Mouse (Mus musculus): ENCODE results near the gene Sorcs2. TPM values are rescaled to one million over a fixed set of nuclear protein-coding genes. Genes with fewer than 3 reads are reported as not detected.
"Not testable (repeated sequence)": the region's sequence is repeated elsewhere in the genome, so short reads cannot be mapped to it uniquely, and the experiment has no call there.

Gene Sorcs2
- polyA plus RNA-seq, 1 experiment from 2014 or later = 5.1 TPM

GRCm38 (mm10) chr5:36257008-36257407 is 140.9 kb downstream of the Sorcs2 start:
- WGBS = 92% methylated on average over 5 of the region's 5 CpGs

GRCm38 (mm10) chr5:36254642-36255516 is 143.1 kb downstream of the Sorcs2 start:
- H3K9ac ChIP-seq (ENCODE audit: low read length) = no peak overlapping the region
- no peak overlapping the region for H3K4me3 ChIP-seq (ENCODE audit: low read depth, low read length)
- H3K4me2 ChIP-seq (ENCODE audit: low read length) = no peak overlapping the region
- no peak overlapping the region for H3K27ac ChIP-seq (ENCODE audit: low read depth, low read length)
- no peaks in the 10 kb centered on the region for H3K9me3 ChIP-seq (replicated peaks; ENCODE audit: control insufficient read depth, low read length)
- DNase-seq (ENCODE audit: low spot score) = no peak
- no peaks in the 10 kb centered on the region for H3K36me3 ChIP-seq (ENCODE audit: control insufficient read depth, insufficient read depth, low read length)
- no peak for ATAC-seq
- no peaks in the 10 kb centered on the region for H3K27me3 ChIP-seq (replicated peaks; ENCODE audit: control insufficient read depth, insufficient read depth, low read length)
- 79% methylated on average over 18 of the region's 18 CpGs for WGBS
- peaks cover 16% of the 10 kb centered on the region for H3K4me1 ChIP-seq (ENCODE audit: control insufficient read depth, insufficient read depth, low read length)

More at GRCm38 (mm10) chr5:36257008-36257407, 140.9 kb downstream of the Sorcs2 start:
- no peak overlapping the region for H3K27ac ChIP-seq (ENCODE audit: low read depth, low read length)
- no peak overlapping the region for H3K9ac ChIP-seq (ENCODE audit: low read length)
- no peak overlapping the region for H3K4me2 ChIP-seq (ENCODE audit: low read length)
- H3K9me3 ChIP-seq (replicated peaks; ENCODE audit: control insufficient read depth, low read length) = no peaks in the 10 kb centered on the region
- DNase-seq (ENCODE audit: low spot score) = no peak
- peaks cover 26% of the 10 kb centered on the region for H3K4me1 ChIP-seq (ENCODE audit: control insufficient read depth, insufficient read depth, low read length)
- ATAC-seq = no peak
- H3K27me3 ChIP-seq (replicated peaks; ENCODE audit: control insufficient read depth, insufficient read depth, low read length) = no peaks in the 10 kb centered on the region
- no peaks in the 10 kb centered on the region for H3K36me3 ChIP-seq (ENCODE audit: control insufficient read depth, insufficient read depth, low read length)
- no peak overlapping the region for H3K4me3 ChIP-seq (ENCODE audit: low read depth, low read length)

GRCm38 (mm10) chr5:36252746-36253504 is 145.0 kb downstream of the Sorcs2 start:
- Histone ChIP-seq H3K4me2 (ENCODE audit: low read length) (no peak overlapping the region), H3K27me3 (replicated peaks; ENCODE audit: control insufficient read depth, insufficient read depth, low read length) (no peaks in the 10 kb centered on the region), H3K9me3 (replicated peaks; ENCODE audit: control insufficient read depth, low read length) (no peaks in the 10 kb centered on the region), H3K36me3 (ENCODE audit: control insufficient read depth, insufficient read depth, low read length) (no peaks in the 10 kb centered on the region), H3K4me1 (ENCODE audit: control insufficient read depth, insufficient read depth, low read length) (peaks cover 3% of the 10 kb centered on the region; the same call in 1 of the 2 replicates), H3K9ac (ENCODE audit: low read length) (no peak overlapping the region), H3K4me3 (ENCODE audit: low read depth, low read length) (no peak overlapping the region), H3K27ac (ENCODE audit: low read depth, low read length) (no peak overlapping the region)
- ATAC-seq (no peak), DNase-seq (ENCODE audit: low spot score) (no peak)
- WGBS = 87% methylated on average over 17 of the region's 17 CpGs

GRCm38 (mm10) chr5:36248022-36248421 is 149.9 kb downstream of the Sorcs2 start:
- ATAC-seq (no peak), DNase-seq (ENCODE audit: low spot score) (no peak)
- Histone ChIP-seq H3K9me3 (replicated peaks; ENCODE audit: control insufficient read depth, low read length) (no peaks in the 10 kb centered on the region), H3K36me3 (ENCODE audit: control insufficient read depth, insufficient read depth, low read length) (no peaks in the 10 kb centered on the region), H3K27ac (ENCODE audit: low read depth, low read length) (no peak overlapping the region), H3K4me3 (ENCODE audit: low read depth, low read length) (no peak overlapping the region), H3K4me1 (ENCODE audit: control insufficient read depth, insufficient read depth, low read length) (peaks cover 3% of the 10 kb centered on the region; the same call in 1 of the 2 replicates), H3K9ac (ENCODE audit: low read length) (no peak overlapping the region), H3K4me2 (ENCODE audit: low read length) (no peak overlapping the region), H3K27me3 (replicated peaks; ENCODE audit: control insufficient read depth, insufficient read depth, low read length) (no peaks in the 10 kb centered on the region)
- 83% methylated on average over 3 of the region's 3 CpGs for WGBS

- H3K4me2 ChIP-seq (ENCODE audit: low read length); H3K27me3 ChIP-seq (replicated peaks; ENCODE audit: control insufficient read depth, insufficient read depth, low read length); H3K9me3 ChIP-seq (replicated peaks; ENCODE audit: control insufficient read depth, low read length); H3K27ac ChIP-seq (ENCODE audit: low read depth, low read length); H3K4me1 ChIP-seq (ENCODE audit: control insufficient read depth, insufficient read depth, low read length); ATAC-seq; H3K9ac ChIP-seq (ENCODE audit: low read length); H3K36me3 ChIP-seq (ENCODE audit: control insufficient read depth, insufficient read depth, low read length); H3K4me3 ChIP-seq (ENCODE audit: low read depth, low read length); DNase-seq (ENCODE audit: low spot score): not testable (repeated sequence)
- WGBS = 97% methylated on average over 8 of the region's 10 CpGs
These were observed 160.4 kb downstream of the Sorcs2 start for GRCm38 (mm10) chr5:36237526-36237925.

- Histone ChIP-seq H3K27ac (ENCODE audit: low read depth, low read length) (peak overlapping the region; percentile 35; the same call in 1 of the 2 replicates), H3K4me2 (ENCODE audit: low read length) (no peak overlapping the region)
These were observed 167.6 kb downstream of the Sorcs2 start for GRCm38 (mm10) chr5:36230301-36230780.

GRCm38 (mm10) chr5:36228405-36229370 is 169.3 kb downstream of the Sorcs2 start:
- WGBS = 28% methylated on average over 23 of the region's 23 CpGs
- Histone ChIP-seq H3K4me3 (ENCODE audit: low read depth, low read length) (no peak overlapping the region), H3K27ac (ENCODE audit: low read depth, low read length) (peak overlapping the region; percentile 23; the same call in 1 of the 2 replicates), H3K4me2 (ENCODE audit: low read length) (no peak overlapping the region), H3K4me1 (ENCODE audit: control insufficient read depth, insufficient read depth, low read length) (peaks cover 8% of the 10 kb centered on the region; the same call in 1 of the 2 replicates), H3K27me3 (replicated peaks; ENCODE audit: control insufficient read depth, insufficient read depth, low read length) (no peaks in the 10 kb centered on the region), H3K9ac (ENCODE audit: low read length) (no peak overlapping the region), H3K36me3 (ENCODE audit: control insufficient read depth, insufficient read depth, low read length) (no peaks in the 10 kb centered on the region), H3K9me3 (replicated peaks; ENCODE audit: control insufficient read depth, low read length) (no peaks in the 10 kb centered on the region)
- DNase-seq (ENCODE audit: low spot score) (peak; percentile 62), ATAC-seq (peak; percentile 63)

More at GRCm38 (mm10) chr5:36230301-36230780, 167.6 kb downstream of the Sorcs2 start:
- peak; percentile 36 for DNase-seq (ENCODE audit: low spot score)
- ATAC-seq = peak; percentile 22; the same call in 1 of the 2 replicates
- 69% methylated on average over 9 of the region's 9 CpGs for WGBS
- H3K27me3 ChIP-seq (replicated peaks; ENCODE audit: control insufficient read depth, insufficient read depth, low read length) = no peaks in the 10 kb centered on the region
- H3K4me1 ChIP-seq (ENCODE audit: control insufficient read depth, insufficient read depth, low read length) = peaks cover 8% of the 10 kb centered on the region; the same call in 1 of the 2 replicates
- no peak overlapping the region for H3K4me3 ChIP-seq (ENCODE audit: low read depth, low read length)
- H3K36me3 ChIP-seq (ENCODE audit: control insufficient read depth, insufficient read depth, low read length) = no peaks in the 10 kb centered on the region
- H3K9ac ChIP-seq (ENCODE audit: low read length) = no peak overlapping the region
- H3K9me3 ChIP-seq (replicated peaks; ENCODE audit: control insufficient read depth, low read length) = no peaks in the 10 kb centered on the region

- 66% methylated on average over 11 of the region's 11 CpGs for WGBS
- Histone ChIP-seq H3K27ac (ENCODE audit: low read depth, low read length) (no peak overlapping the region), H3K27me3 (replicated peaks; ENCODE audit: control insufficient read depth, insufficient read depth, low read length) (no peaks in the 10 kb centered on the region), H3K9me3 (replicated peaks; ENCODE audit: control insufficient read depth, low read length) (no peaks in the 10 kb centered on the region), H3K9ac (ENCODE audit: low read length) (no peak overlapping the region), H3K36me3 (ENCODE audit: control insufficient read depth, insufficient read depth, low read length) (no peaks in the 10 kb centered on the region), H3K4me2 (ENCODE audit: low read length) (no peak overlapping the region), H3K4me3 (ENCODE audit: low read depth, low read length) (no peak overlapping the region), H3K4me1 (ENCODE audit: control insufficient read depth, insufficient read depth, low read length) (peaks cover 8% of the 10 kb centered on the region; the same call in 1 of the 2 replicates)
- DNase-seq (ENCODE audit: low spot score) (no peak), ATAC-seq (no peak)
These were observed 171.6 kb downstream of the Sorcs2 start for GRCm38 (mm10) chr5:36226296-36226695.
